Mouse (Mus musculus): ENCODE results near the gene Zscan26.
"Not testable (repeated sequence)": the region's sequence is repeated elsewhere in the genome, so short reads cannot be mapped to it uniquely, and the experiment has no call there.

The Zscan26 gene

GRCm38 (mm10) chr13:21453449-21453848 lies at the start of gene Zscan26:
TSS of gene Zscan26 (minus strand) at chr13:21453730.
- in situ Hi-C loops (cut with MboI): no loop called here

GRCm38 (mm10) chr13:21502296-21502695 lies 48.8 kb upstream of the Zscan26 start:
- in situ Hi-C loops (cut with MboI): no loop called here

- in situ Hi-C loops (cut with MboI): not testable (repeated sequence)
These were observed 47.7 kb upstream of the Zscan26 start, which contains the start of gene Gm11273 for GRCm38 (mm10) chr13:21501182-21501581. TSS of gene Gm11273 (minus strand) at chr13:21501418.

GRCm38 (mm10) chr13:21495080-21495479 lies 41.5 kb upstream of the Zscan26 start, which contains the start of gene AK157302:
TSS of gene AK157302 (plus strand) at chr13:21495223.
- in situ Hi-C loops (cut with MboI): no loop called here

- in situ Hi-C loops (cut with MboI): no loop called here
These were observed 39.3 kb upstream of the Zscan26 start for GRCm38 (mm10) chr13:21492847-21493246.

- in situ Hi-C loops (cut with MboI): no loop called here
These were observed 33.4 kb upstream of the Zscan26 start for GRCm38 (mm10) chr13:21486881-21487280.

- in situ Hi-C loops (cut with MboI): not testable (repeated sequence)
These were observed 25.5 kb upstream of the Zscan26 start, which contains the start of the genes Zkscan4 and Gm10065 for GRCm38 (mm10) chr13:21478759-21479670. TSS of gene Zkscan4 (plus strand) at chr13:21478907. TSS of gene Gm10065 (minus strand) at chr13:21479441.

GRCm38 (mm10) chr13:21472427-21472826 lies 18.9 kb upstream of the Zscan26 start:
- in situ Hi-C loops (cut with MboI): no loop called here

- in situ Hi-C loops (cut with MboI): no loop called here
These were observed 15.6 kb upstream of the Zscan26 start for GRCm38 (mm10) chr13:21469097-21469496.

GRCm38 (mm10) chr13:21468061-21469019 lies 14.8 kb upstream of the Zscan26 start, which contains the start of gene Nkapl:
TSS of gene Nkapl (minus strand) at chr13:21468509.
- in situ Hi-C loops (cut with MboI): no loop called here

GRCm38 (mm10) chr13:21467336-21467735 lies 13.8 kb upstream of the Zscan26 start:
- in situ Hi-C loops (cut with MboI): no loop called here

GRCm38 (mm10) chr13:21462516-21462915 lies 9.0 kb upstream of the Zscan26 start:
- in situ Hi-C loops (cut with MboI): not testable (repeated sequence)

GRCm38 (mm10) chr13:21456347-21456746 lies 2.8 kb upstream of the Zscan26 start:
- in situ Hi-C loops (cut with MboI): no loop called here

- in situ Hi-C loops (cut with MboI): no loop called here
These were observed 603 bp upstream of the Zscan26 start for GRCm38 (mm10) chr13:21454133-21454532.

GRCm38 (mm10) chr13:21453042-21453441 lies 488 bp downstream of the Zscan26 start:
- in situ Hi-C loops (cut with MboI): no loop called here

GRCm38 (mm10) chr13:21447856-21448614 lies 5.5 kb downstream of the Zscan26 start:
- in situ Hi-C loops (cut with MboI): loop anchor here (5.0 kb wide), 1 partner anchor 41 kb away; no protein-coding TSS in a partner anchor

- in situ Hi-C loops (cut with MboI): loop anchor here (5.0 kb wide), 1 partner anchor 39 kb away; no protein-coding TSS in a partner anchor
These were observed 6.7 kb downstream of the Zscan26 start for GRCm38 (mm10) chr13:21446796-21447195.

- in situ Hi-C loops (cut with MboI): no loop called here
These were observed 12.3 kb downstream of the Zscan26 start for GRCm38 (mm10) chr13:21441207-21441572.

GRCm38 (mm10) chr13:21440503-21441206 lies 12.9 kb downstream of the Zscan26 start, which contains the start of gene Pgbd1:
TSS of gene Pgbd1 (minus strand) at chr13:21441058.
- in situ Hi-C loops (cut with MboI): no loop called here

- in situ Hi-C loops (cut with MboI): no loop called here
These were observed 18.1 kb downstream of the Zscan26 start for GRCm38 (mm10) chr13:21435476-21435875.
